Mouse (Mus musculus) intestine, postnatal 0 days (tissue): ENCODE results near the gene Tpgs1. TPM values are rescaled to one million over a fixed set of nuclear protein-coding genes. Genes with fewer than 3 reads are reported as not detected.

Experiments used
- ATAC-seq: fragments of 200-750 bp; cut with Nextera tagmentation; 2 replicates; pipeline ENCODE4 v1.8.0; 2017; ENCODE audit warnings: mild to moderate bottlenecking, moderate TSS enrichment, moderate library complexity
- H3K27ac ChIP-seq: fragments of 300-500 bp; sonication (generic); 2 replicates; pipeline ENCODE4 v1.5.1; 2014; ENCODE audit warnings: mild to moderate bottlenecking, low read depth, low read length, moderate library complexity
- H3K27me3 ChIP-seq: fragments of 300-500 bp; sonication (generic); replicated peaks from 2 replicates; pipeline ENCODE4 v1.6.1; 2014; ENCODE audit warnings: low read length, mixed read lengths; ENCODE audit not compliant: control insufficient read depth, insufficient read depth
- H3K36me3 ChIP-seq: fragments of 300-500 bp; sonication (generic); 2 replicates; pipeline ENCODE4 v1.6.1; 2014; ENCODE audit warnings: mild to moderate bottlenecking, moderate library complexity; ENCODE audit not compliant: control insufficient read depth, insufficient read depth
- H3K4me1 ChIP-seq: fragments of 300-500 bp; sonication (generic); replicated peaks from 2 replicates; pipeline ENCODE4 v1.6.1; 2014; ENCODE audit warnings: antibody characterized with exemption, low read length, mixed read lengths; ENCODE audit not compliant: control insufficient read depth, insufficient read depth
- H3K4me2 ChIP-seq: fragments of 300-500 bp; sonication (generic); replicated peaks from 2 replicates; pipeline ENCODE4 v1.6.1; 2014; ENCODE audit warnings: low read depth, mild to moderate bottlenecking, moderate library complexity
- H3K4me3 ChIP-seq: fragments of 300-500 bp; sonication (generic); 2 replicates; pipeline ENCODE4 v1.5.1; 2014; ENCODE audit warnings: low read depth, low read length
- H3K9ac ChIP-seq: fragments of 300-500 bp; sonication (generic); 2 replicates; pipeline ENCODE4 v1.6.1; 2014; ENCODE audit warnings: mild to moderate bottlenecking, low read depth, low read length
- H3K9me3 ChIP-seq: fragments of 300-500 bp; sonication (generic); 2 replicates; pipeline ENCODE4 v1.6.1; 2016; ENCODE audit warnings: mixed run types; ENCODE audit not compliant: control insufficient read depth
- CTCF ChIP-seq: sonication (generic); IDR thresholded peaks from 2 replicates; pipeline ENCODE4 v1.5.1; 2016; ENCODE audit warnings: low read depth, mild to moderate bottlenecking, control low read depth, antibody characterized with exemption, moderate library complexity
- WGBS: fragments of 180-500 bp; shearing (Covaris S2); extraction: QIAGEN DNeasy Blood & Tissue Kit; methylation state at CpG from one replicate; pipeline ENCODE4 v1.1.7; 2014; 5-methylcytosine and 5-hydroxymethylcytosine counted together
- polyA plus RNA-seq: library from polyadenylated mRNA; unstranded; fragments of >200 nt; fragmentation: Nextera tagmentation; extraction: Ambion mirVana; gene quantifications from 2 replicates; pipeline ENCODE4 v1.2.1, GENCODE M21; 2015

Tpgs1 gene
- polyA plus RNA-seq, 1 experiment from 2014 or later, result 47.6 TPM

- peak; percentile 96 for TF ChIP-seq CTCF
- H3K4me2 ChIP-seq, result no peak within 1 kb of the TSS
- WGBS, result 13% methylated on average over 13 of the region's 13 CpGs
- no peak within 1 kb of the TSS for H3K9ac ChIP-seq
- H3K4me1 ChIP-seq, result no peaks in the 10 kb centered on the region
- ATAC-seq, result 0 out of 2 replicates have a peak, but pooled peaks have one; percentile 17
- H3K4me3 ChIP-seq, result no peak within 1 kb of the TSS
- H3K27ac ChIP-seq, result no peak within 1 kb of the TSS
- no peaks in the 10 kb centered on the region for H3K9me3 ChIP-seq
- no peaks in the 10 kb centered on the region for H3K36me3 ChIP-seq
- no peaks in the 10 kb centered on the region for H3K27me3 ChIP-seq
Observed at GRCm38 (mm10) chr10:79664131-79664665, 5.0 kb upstream of the Tpgs1 start, which contains the start of gene Madcam1. TSS of gene Madcam1 (plus strand) at chr10:79664559.

- Histone ChIP-seq H3K4me2 (no peak overlapping the region), H3K9ac (no peak overlapping the region), H3K4me3 (no peak overlapping the region), H3K4me1 (peaks cover 1% of the 10 kb centered on the region; the same call in 1 of the 2 replicates), H3K36me3 (no peaks in the 10 kb centered on the region), H3K9me3 (no peaks in the 10 kb centered on the region), H3K27me3 (no peaks in the 10 kb centered on the region), H3K27ac (no peak overlapping the region)
- 86% methylated on average over 8 of the region's 8 CpGs for WGBS
- no peak for ATAC-seq
- TF ChIP-seq CTCF, result no peak
Observed at GRCm38 (mm10) chr10:79665051-79665450, 4.1 kb upstream of the Tpgs1 start.

GRCm38 (mm10) chr10:79666493-79666892 lies 2.7 kb upstream of the Tpgs1 start:
- no peaks in the 10 kb centered on the region for H3K36me3 ChIP-seq
- H3K27me3 ChIP-seq, result no peaks in the 10 kb centered on the region
- H3K4me3 ChIP-seq, result no peak overlapping the region
- no peak overlapping the region for H3K9ac ChIP-seq
- WGBS, result 68% methylated on average over 9 of the region's 9 CpGs
- no peak for TF ChIP-seq CTCF
- H3K4me2 ChIP-seq, result no peak overlapping the region
- ATAC-seq, result no peak
- H3K9me3 ChIP-seq, result no peaks in the 10 kb centered on the region
- H3K4me1 ChIP-seq, result peaks cover 7% of the 10 kb centered on the region; the same call in 1 of the 2 replicates
- no peak overlapping the region for H3K27ac ChIP-seq

GRCm38 (mm10) chr10:79668076-79668475 lies 1.1 kb upstream of the Tpgs1 start:
- Histone ChIP-seq H3K27me3 (no peaks in the 10 kb centered on the region), H3K4me1 (peaks cover 7% of the 10 kb centered on the region; the same call in 1 of the 2 replicates), H3K9ac (no peak overlapping the region), H3K4me2 (no peak overlapping the region), H3K27ac (no peak overlapping the region), H3K36me3 (no peaks in the 10 kb centered on the region), H3K9me3 (no peaks in the 10 kb centered on the region), H3K4me3 (no peak overlapping the region)
- no peak for TF ChIP-seq CTCF
- 81% methylated on average over 5 of the region's 5 CpGs for whole genome bisulfite sequencing
- ATAC-seq, result no peak

GRCm38 (mm10) chr10:79669576-79670057 lies 448 bp downstream of the Tpgs1 start:
- peak overlapping the region; percentile 87 for H3K27ac ChIP-seq
- H3K9me3 ChIP-seq, result no peaks in the 10 kb centered on the region
- peak overlapping the region; percentile 59 for H3K9ac ChIP-seq
- no peaks in the 10 kb centered on the region for H3K36me3 ChIP-seq
- ATAC-seq, result peak; percentile 23
- WGBS, result 0% methylated on average over 47 of the region's 47 CpGs
- H3K4me1 ChIP-seq, result peaks cover 7% of the 10 kb centered on the region; the same call in 1 of the 2 replicates
- peak overlapping the region; percentile 98 for H3K4me3 ChIP-seq
- no peaks in the 10 kb centered on the region for H3K27me3 ChIP-seq
- TF ChIP-seq CTCF, result no peak
- H3K4me2 ChIP-seq, result peak overlapping the region; percentile 77

- no peaks in the 10 kb centered on the region for H3K36me3 ChIP-seq
- H3K9me3 ChIP-seq, result no peaks in the 10 kb centered on the region
- H3K4me2 ChIP-seq, result peak overlapping the region; percentile 77
- H3K27me3 ChIP-seq, result no peaks in the 10 kb centered on the region
- peak overlapping the region; percentile 59 for H3K9ac ChIP-seq
- H3K27ac ChIP-seq, result no peak overlapping the region
- 29% methylated on average over 15 of the region's 15 CpGs for WGBS
- peak; percentile 11 for ATAC-seq
- peak overlapping the region; percentile 98 for H3K4me3 ChIP-seq
- peaks cover 7% of the 10 kb centered on the region; the same call in 1 of the 2 replicates for H3K4me1 ChIP-seq
- TF ChIP-seq CTCF, result no peak
Observed at GRCm38 (mm10) chr10:79670071-79670888, 1.1 kb downstream of the Tpgs1 start.
